Comparison of ENCODE assay signal across 35 mouse cellular contexts in genomic region chr12:25590262-25590661, GRCm38 (mm10).
"Had no signal": no experiment of that assay in that cellular context is flagged by ENCODE, and none has a peak within 500 bp of the region (broad histone marks: within the 10 kb centered on the region; RNA-seq: fewer than 3 reads in every experiment).

No protein-coding gene starts in this region.

- H3K9me3 ChIP-seq: heart, embryonic 13.5 days; heart, embryonic 15.5 days; hindbrain, embryonic 10.5 days; hindbrain, embryonic 15.5 days; intestine, embryonic 15.5 days; kidney, embryonic 15.5 days had no signal

- H3K4me1 ChIP-seq: heart, embryonic 12.5 days; heart, embryonic 13.5 days; heart, embryonic 15.5 days; hindbrain, embryonic 10.5 days; hindbrain, embryonic 12.5 days; hindbrain, embryonic 13.5 days; hindbrain, embryonic 15.5 days; intestine, embryonic 15.5 days; kidney, embryonic 15.5 days had no signal

- H3K4me3 ChIP-seq: heart, embryonic 12.5 days; heart, embryonic 13.5 days; heart, embryonic 15.5 days; hindbrain, embryonic 10.5 days; hindbrain, embryonic 12.5 days; hindbrain, embryonic 13.5 days; hindbrain, embryonic 15.5 days; intestine, embryonic 15.5 days; kidney, embryonic 15.5 days; layer of hippocampus, adult 2 months; left cerebral cortex, adult 2 months had no signal

- H3K36me3 ChIP-seq: heart, embryonic 12.5 days; heart, embryonic 13.5 days; heart, embryonic 15.5 days; hindbrain, embryonic 10.5 days; hindbrain, embryonic 12.5 days; hindbrain, embryonic 13.5 days; hindbrain, embryonic 15.5 days; intestine, embryonic 15.5 days; kidney, embryonic 15.5 days had no signal

- H3K4me2 ChIP-seq: heart, embryonic 11.5 days; heart, embryonic 12.5 days; heart, embryonic 13.5 days; heart, embryonic 15.5 days; hindbrain, embryonic 12.5 days; hindbrain, embryonic 13.5 days; hindbrain, embryonic 14.5 days; hindbrain, embryonic 15.5 days; intestine, embryonic 15.5 days; kidney, embryonic 15.5 days had no signal

- H3K27ac ChIP-seq: heart, embryonic 13.5 days; heart, embryonic 15.5 days; hindbrain, embryonic 10.5 days; hindbrain, embryonic 12.5 days; hindbrain, embryonic 13.5 days; hindbrain, embryonic 14.5 days; hindbrain, embryonic 15.5 days; hindbrain, postnatal 0 days; intestine, embryonic 15.5 days; kidney, embryonic 15.5 days; kidney, postnatal 0 days; layer of hippocampus, adult 2 months; left cerebral cortex, adult 2 months had no signal

- DNase-seq: heart, postnatal 10 days; heart, postnatal 14 days; heart, postnatal 36 days; heart, postnatal 4 days; kidney, adult 11 months; kidney, adult 18-20 months; kidney, adult 2 months; kidney, adult 8-10 months; kidney, adult 9 months; kidney, postnatal 10 days; kidney, postnatal 14 days; kidney, postnatal 25 days; kidney, postnatal 36 days; kidney, postnatal 4 days; layer of hippocampus, adult 9-11 months; layer of hippocampus, postnatal 36 days had no signal

- H3K9ac ChIP-seq: heart, embryonic 12.5 days; heart, embryonic 13.5 days; heart, embryonic 15.5 days; hindbrain, embryonic 12.5 days; hindbrain, embryonic 13.5 days; hindbrain, embryonic 14.5 days; hindbrain, embryonic 15.5 days; intestine, embryonic 15.5 days; kidney, embryonic 15.5 days had no signal

- H3K27me3 ChIP-seq: heart, embryonic 12.5 days; heart, embryonic 13.5 days; heart, embryonic 15.5 days; hindbrain, embryonic 12.5 days; hindbrain, embryonic 13.5 days; hindbrain, embryonic 15.5 days; intestine, embryonic 15.5 days; kidney, embryonic 15.5 days had no signal

- ATAC-seq: hindbrain, embryonic 16.5 days; hindbrain, postnatal 0 days; inflammation-experienced regulatory T-cells, adult 6 months; intestine, embryonic 15.5 days; intestine, embryonic 16.5 days; intestine, postnatal 0 days had no signal
